Mouse (Mus musculus): ENCODE measurements around the gene Cpb1. TPM values are rescaled to one million over a fixed set of nuclear protein-coding genes. Genes with fewer than 3 reads are reported as not detected.

Gene Cpb1
- polyA plus RNA-seq (2015; fragmentation: Nextera tagmentation; extraction: Ambion mirVana) = 1.3 and 1.4 TPM in 2 replicates

DNA sequence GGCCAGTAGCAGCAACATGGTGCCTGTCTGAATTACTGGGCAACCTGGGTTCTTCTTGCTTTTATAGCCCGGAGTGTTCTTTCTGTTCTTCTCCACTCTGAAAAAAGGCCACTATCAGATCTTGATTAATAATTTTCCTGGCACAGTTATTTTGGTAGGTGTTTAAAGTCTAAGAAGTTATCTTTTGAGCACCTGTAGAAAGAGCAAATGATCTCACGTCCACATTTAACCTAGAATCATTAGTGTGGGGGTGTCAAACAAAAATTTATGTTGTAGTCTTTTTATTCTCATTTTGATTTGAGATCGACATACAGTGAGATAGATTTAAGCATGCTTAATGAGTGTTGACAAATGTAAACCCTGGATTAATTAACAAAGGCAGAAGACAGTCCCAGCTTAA lies at the start of gene Cpb1:
Gene Cpb1, minus strand, starts transcription at position 101 of the 400 bp plus-strand sequence.
- H3K4me3 ChIP-seq (ENCODE audit: low read depth, low read length) = no peak within 1 kb of the TSS
- no peak for TF ChIP-seq CTCF (IDR thresholded peaks at IDR 0.05)

DNA sequence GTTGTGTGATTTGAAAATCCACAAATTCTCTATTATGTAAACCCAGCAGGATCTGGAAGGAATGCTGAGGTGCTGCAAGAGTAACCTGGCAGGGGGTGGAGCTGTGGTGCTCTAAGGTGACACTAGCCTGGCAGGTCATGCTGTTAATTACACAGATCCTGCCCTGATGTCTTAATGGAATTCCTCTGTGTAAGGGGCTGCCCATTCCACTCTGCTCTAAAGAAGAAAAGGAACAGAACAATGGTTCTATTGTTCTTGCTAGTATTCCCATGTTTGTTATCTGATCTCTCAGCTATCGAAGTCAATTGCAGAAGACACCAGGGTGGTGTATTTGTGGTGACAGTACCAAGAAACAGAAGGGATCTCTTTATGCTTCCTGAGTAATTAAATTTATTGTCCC lies 41.7 kb upstream of the Cpb1 start:
- Histone ChIP-seq H3K27me3 (replicated peaks; ENCODE audit: insufficient read depth, low read length) (no peaks in the 10 kb centered on the region), H3K9me3 (ENCODE audit: low read length) (no peaks in the 10 kb centered on the region), H3K4me2 (replicated peaks; ENCODE audit: low read depth, low read length) (no peak overlapping the region), H3K9ac (replicated peaks; ENCODE audit: low read depth) (no peak overlapping the region), H3K4me1 (ENCODE audit: insufficient read depth, low read depth, low read length) (no peaks in the 10 kb centered on the region), H3K36me3 (ENCODE audit: insufficient read depth, low read length) (no peaks in the 10 kb centered on the region), H3K27ac (ENCODE audit: low read length) (no peak overlapping the region), H3K4me3 (ENCODE audit: low read depth, low read length) (no peak overlapping the region)
- TF ChIP-seq EP300 (IDR thresholded peaks at IDR 0.05) (no peak), CTCF (IDR thresholded peaks at IDR 0.05) (no peak)
- DNase-seq (ENCODE audit: low spot score) (no peak), ATAC-seq (no peak)
- WGBS = 21% methylated on average over 1 of the region's 1 CpGs

More for the DNA sequence above, at the start of gene Cpb1:
- Histone ChIP-seq H3K27me3 (replicated peaks; ENCODE audit: insufficient read depth, low read length) (no peaks in the 10 kb centered on the region), H3K9ac (replicated peaks; ENCODE audit: low read depth) (no peak within 1 kb of the TSS), H3K4me1 (ENCODE audit: insufficient read depth, low read depth, low read length) (no peaks in the 10 kb centered on the region), H3K4me2 (replicated peaks; ENCODE audit: low read depth, low read length) (no peak within 1 kb of the TSS), H3K36me3 (ENCODE audit: insufficient read depth, low read length) (no peaks in the 10 kb centered on the region), H3K27ac (ENCODE audit: low read length) (no peak within 1 kb of the TSS), H3K9me3 (ENCODE audit: low read length) (no peaks in the 10 kb centered on the region)
- DNase-seq (ENCODE audit: low spot score) = no peak
- WGBS = 80% methylated on average over 3 of the region's 3 CpGs
- no peak for ATAC-seq

- Histone ChIP-seq H3K9ac (replicated peaks; ENCODE audit: low read depth) (no peak overlapping the region), H3K9me3 (ENCODE audit: low read length) (no peaks in the 10 kb centered on the region), H3K27ac (ENCODE audit: low read length) (no peak overlapping the region), H3K4me1 (ENCODE audit: insufficient read depth, low read depth, low read length) (no peaks in the 10 kb centered on the region), H3K36me3 (ENCODE audit: insufficient read depth, low read length) (no peaks in the 10 kb centered on the region), H3K27me3 (replicated peaks; ENCODE audit: insufficient read depth, low read length) (no peaks in the 10 kb centered on the region), H3K4me3 (ENCODE audit: low read depth, low read length) (no peak overlapping the region), H3K4me2 (replicated peaks; ENCODE audit: low read depth, low read length) (no peak overlapping the region)
- ATAC-seq (no peak), DNase-seq (ENCODE audit: low spot score) (no peak)
- TF ChIP-seq EP300 (IDR thresholded peaks at IDR 0.05) (no peak), CTCF (IDR thresholded peaks at IDR 0.05) (no peak)
- 80% methylated on average over 4 of the region's 4 CpGs for WGBS
Measured at GRCm38 (mm10) chr3:20309142-20309541, 33.6 kb upstream of the Cpb1 start.

DNA sequence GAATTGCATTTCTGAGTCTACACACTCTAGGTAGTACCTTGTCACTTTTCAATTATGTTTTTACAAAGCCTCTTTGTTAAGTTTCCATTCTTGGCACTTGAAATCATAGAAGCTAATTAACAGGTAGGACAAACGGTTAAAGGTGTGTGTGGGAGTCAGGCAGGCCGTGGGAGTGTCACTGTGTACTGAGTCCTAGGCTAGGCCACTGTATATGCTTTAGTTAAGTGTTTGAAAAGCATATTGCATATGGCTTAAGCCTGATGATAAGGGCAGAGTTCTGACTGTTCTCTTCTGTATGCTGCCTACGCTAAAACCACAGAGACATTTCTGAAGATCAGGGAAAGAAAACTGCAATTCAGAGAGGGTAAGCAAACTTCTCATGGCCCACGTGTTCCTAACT lies 31.7 kb upstream of the Cpb1 start:
- DNase-seq (ENCODE audit: low spot score) = no peak
- H3K4me3 ChIP-seq (ENCODE audit: low read depth, low read length) = no peak overlapping the region
- peak; percentile 32; the same call in 1 of the 2 replicates for ATAC-seq
- no peaks in the 10 kb centered on the region for H3K4me1 ChIP-seq (ENCODE audit: insufficient read depth, low read depth, low read length)
- no peak overlapping the region for H3K27ac ChIP-seq (ENCODE audit: low read length)
- H3K9me3 ChIP-seq (ENCODE audit: low read length) = no peaks in the 10 kb centered on the region
- no peak overlapping the region for H3K9ac ChIP-seq (replicated peaks; ENCODE audit: low read depth)
- no peaks in the 10 kb centered on the region for H3K36me3 ChIP-seq (ENCODE audit: insufficient read depth, low read length)
- no peak overlapping the region for H3K4me2 ChIP-seq (replicated peaks; ENCODE audit: low read depth, low read length)
- 41% methylated on average over 4 of the region's 4 CpGs for WGBS
- no peaks in the 10 kb centered on the region for H3K27me3 ChIP-seq (replicated peaks; ENCODE audit: insufficient read depth, low read length)
- no peak for TF ChIP-seq EP300 (IDR thresholded peaks at IDR 0.05)
- no peak for TF ChIP-seq CTCF (IDR thresholded peaks at IDR 0.05)

DNA sequence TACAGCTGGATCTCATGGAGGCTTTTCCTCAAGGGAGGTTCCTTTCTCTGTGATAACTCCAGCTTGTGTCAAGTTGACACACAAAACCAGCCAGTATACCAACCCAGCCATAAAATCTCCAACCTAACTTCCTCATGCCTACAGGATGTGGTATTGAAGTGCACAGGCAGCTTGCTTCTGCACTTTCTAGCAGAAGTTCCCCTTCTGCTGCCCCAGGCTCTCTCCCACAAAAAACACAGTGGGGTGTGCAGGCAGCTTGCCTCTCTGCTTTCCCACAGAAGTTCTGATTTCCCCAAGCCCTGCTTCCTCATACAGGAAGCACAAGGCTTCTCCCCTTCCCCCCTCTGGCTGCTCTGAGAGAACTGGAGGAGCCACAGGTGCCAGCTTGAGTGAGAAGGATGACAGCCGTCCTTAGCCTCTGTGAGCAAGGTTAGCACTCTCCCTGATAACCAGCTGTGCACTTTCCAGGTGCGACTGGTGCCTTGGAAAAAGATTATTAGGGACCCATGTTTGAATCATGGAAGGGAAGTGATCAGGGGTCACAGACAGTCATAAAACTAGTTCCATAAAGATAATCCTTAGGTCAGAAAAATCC lies 29.3 kb upstream of the Cpb1 start:
- H3K4me3 ChIP-seq (ENCODE audit: low read depth, low read length) = no peak overlapping the region
- DNase-seq (ENCODE audit: low spot score) (peak; percentile 29), ATAC-seq (peak; percentile 33; the same call in 1 of the 2 replicates)
- no peak overlapping the region for H3K27ac ChIP-seq (ENCODE audit: low read length)
- 34% methylated on average over 2 of the region's 2 CpGs for WGBS
- H3K27me3 ChIP-seq (replicated peaks; ENCODE audit: insufficient read depth, low read length) = no peaks in the 10 kb centered on the region
- H3K36me3 ChIP-seq (ENCODE audit: insufficient read depth, low read length) = no peaks in the 10 kb centered on the region
- H3K9me3 ChIP-seq (ENCODE audit: low read length) = no peaks in the 10 kb centered on the region
- no peak overlapping the region for H3K4me2 ChIP-seq (replicated peaks; ENCODE audit: low read depth, low read length)
- H3K4me1 ChIP-seq (ENCODE audit: insufficient read depth, low read depth, low read length) = no peaks in the 10 kb centered on the region
- no peak overlapping the region for H3K9ac ChIP-seq (replicated peaks; ENCODE audit: low read depth)
- no peak for TF ChIP-seq CTCF (IDR thresholded peaks at IDR 0.05)
- TF ChIP-seq EP300 (IDR thresholded peaks at IDR 0.05) = no peak

DNA sequence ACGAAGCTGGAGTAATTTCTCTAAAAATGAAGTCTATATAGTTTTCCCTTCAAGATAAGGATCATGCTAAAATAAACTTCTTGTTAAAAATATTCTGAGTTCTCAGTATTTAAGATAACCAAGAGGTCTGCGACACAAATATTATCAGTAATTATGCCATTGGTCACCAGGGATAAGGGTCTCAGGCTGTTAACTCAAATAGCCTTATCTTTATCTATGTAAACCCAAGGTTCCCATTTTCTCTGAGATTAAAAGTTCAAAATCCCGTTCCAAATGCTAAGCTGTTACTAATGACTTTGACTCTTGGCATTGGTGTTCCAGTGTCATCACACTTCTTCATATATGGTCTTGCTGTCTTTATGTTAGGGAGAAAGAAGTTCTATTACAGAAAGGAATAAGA lies 20.0 kb upstream of the Cpb1 start:
- Histone ChIP-seq H3K4me3 (ENCODE audit: low read depth, low read length) (no peak overlapping the region), H3K9me3 (ENCODE audit: low read length) (no peaks in the 10 kb centered on the region), H3K9ac (replicated peaks; ENCODE audit: low read depth) (no peak overlapping the region), H3K27ac (ENCODE audit: low read length) (no peak overlapping the region), H3K4me2 (replicated peaks; ENCODE audit: low read depth, low read length) (no peak overlapping the region), H3K4me1 (ENCODE audit: insufficient read depth, low read depth, low read length) (no peaks in the 10 kb centered on the region), H3K27me3 (replicated peaks; ENCODE audit: insufficient read depth, low read length) (no peaks in the 10 kb centered on the region), H3K36me3 (ENCODE audit: insufficient read depth, low read length) (no peaks in the 10 kb centered on the region)
- DNase-seq (ENCODE audit: low spot score) = no peak
- WGBS = 32% methylated on average over 3 of the region's 3 CpGs
- TF ChIP-seq CTCF (IDR thresholded peaks at IDR 0.05) (no peak), EP300 (IDR thresholded peaks at IDR 0.05) (no peak)
- no peak for ATAC-seq
